Mouse (Mus musculus) ES-Bruce4 (cell line): ENCODE data around the gene Hoxa4.

ENCODE experiments used
- CTCF ChIP-seq: IDR thresholded peaks from one replicate; pipeline ENCODE4 v1.8.1; 2011; ENCODE audit warnings: low read depth, low read length
- EP300 ChIP-seq: IDR thresholded peaks from 2 replicates; pipeline ENCODE4 v1.6.1; 2011; ENCODE audit warnings: low read depth, low read length; ENCODE audit not compliant: insufficient read depth
- POLR2A ChIP-seq: IDR thresholded peaks from one replicate; pipeline ENCODE4 v1.8.1; 2011; ENCODE audit warnings: low read length; ENCODE audit not compliant: insufficient read depth

DNA sequence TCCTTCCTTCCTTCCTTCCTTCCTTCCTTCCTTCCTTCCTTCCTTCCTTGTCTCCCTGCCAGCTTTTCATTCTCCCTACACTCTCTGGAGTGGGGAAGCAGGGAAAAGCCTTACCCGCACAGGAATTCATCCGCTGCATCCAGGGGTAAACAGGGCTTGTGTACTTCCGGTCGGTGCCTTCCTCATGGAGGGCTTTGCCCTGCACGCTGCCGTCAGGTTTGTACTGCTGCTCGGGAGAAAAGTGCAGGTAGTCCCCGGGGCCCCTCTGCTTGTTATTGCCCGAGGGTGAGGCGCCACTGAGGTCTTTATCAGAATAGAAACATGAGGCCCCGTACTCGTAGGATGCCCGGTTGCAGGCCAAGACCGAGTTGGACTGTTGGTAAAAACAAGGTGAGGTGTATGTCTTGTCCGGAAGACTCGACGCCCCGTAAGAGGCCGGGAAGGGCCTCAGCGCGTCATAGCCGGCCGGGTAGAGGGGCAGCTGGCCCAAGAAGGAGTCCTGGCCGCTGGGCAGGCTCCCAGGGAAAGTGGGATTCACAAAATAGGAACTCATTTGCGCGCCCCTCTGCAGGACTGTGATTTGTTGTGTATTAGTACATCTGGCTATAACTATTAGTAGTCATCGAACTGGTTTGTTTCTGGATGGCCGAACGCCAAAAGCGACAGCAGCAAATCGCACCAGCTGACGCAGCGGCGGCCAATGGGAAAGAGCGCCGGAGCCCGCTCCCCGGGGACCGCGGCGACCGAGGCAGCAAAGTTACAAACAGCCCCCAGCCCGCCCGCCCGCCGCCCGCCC lies 16.7 kb upstream of the Hoxa4 start, which contains the start of gene Hoxa6:
- TF ChIP-seq CTCF (no peak), POLR2A (no peak), EP300 (no peak)
